Mouse (Mus musculus) adipocyte (in vitro differentiated cells): ENCODE results near the gene Tulp3.

Experiments used
- DNase-seq: peaks from one replicate; pipeline ENCODE4 v3.0.0-alpha.2; 2016; ENCODE audit warnings: low spot score

Gene Tulp3

DNA sequence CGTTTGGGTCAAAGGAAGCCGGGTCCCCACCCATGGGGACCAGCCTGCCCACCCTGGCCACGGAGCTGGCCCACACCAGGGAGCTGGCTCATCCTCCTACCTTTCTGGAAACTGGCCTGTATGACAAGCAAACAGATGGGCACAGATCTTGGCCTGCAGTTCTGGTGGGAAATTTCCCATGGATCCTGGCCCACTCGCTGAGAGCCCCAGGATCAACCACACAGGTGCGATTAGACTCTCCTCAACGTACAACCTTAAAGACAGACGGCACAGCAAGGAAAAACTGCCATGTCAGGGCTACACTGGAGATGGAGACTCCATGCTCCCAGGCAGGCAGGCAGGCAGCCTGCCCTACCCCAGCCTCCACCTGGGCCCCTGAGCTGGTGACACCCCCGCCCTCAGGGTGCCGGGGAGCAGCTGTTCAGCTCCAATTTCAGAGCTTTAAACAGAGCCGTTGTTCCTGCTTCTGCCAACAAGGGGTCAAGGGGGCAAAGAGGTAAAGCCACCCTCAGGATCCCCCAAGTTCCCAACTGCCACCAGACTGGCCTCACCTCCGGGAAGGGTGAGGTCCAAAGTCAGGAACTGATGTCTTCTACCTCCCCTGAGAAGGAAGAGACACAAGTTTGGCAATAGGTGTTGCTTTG is 58.8 kb downstream of the Tulp3 start:
- no peak for DNase-seq

DNA sequence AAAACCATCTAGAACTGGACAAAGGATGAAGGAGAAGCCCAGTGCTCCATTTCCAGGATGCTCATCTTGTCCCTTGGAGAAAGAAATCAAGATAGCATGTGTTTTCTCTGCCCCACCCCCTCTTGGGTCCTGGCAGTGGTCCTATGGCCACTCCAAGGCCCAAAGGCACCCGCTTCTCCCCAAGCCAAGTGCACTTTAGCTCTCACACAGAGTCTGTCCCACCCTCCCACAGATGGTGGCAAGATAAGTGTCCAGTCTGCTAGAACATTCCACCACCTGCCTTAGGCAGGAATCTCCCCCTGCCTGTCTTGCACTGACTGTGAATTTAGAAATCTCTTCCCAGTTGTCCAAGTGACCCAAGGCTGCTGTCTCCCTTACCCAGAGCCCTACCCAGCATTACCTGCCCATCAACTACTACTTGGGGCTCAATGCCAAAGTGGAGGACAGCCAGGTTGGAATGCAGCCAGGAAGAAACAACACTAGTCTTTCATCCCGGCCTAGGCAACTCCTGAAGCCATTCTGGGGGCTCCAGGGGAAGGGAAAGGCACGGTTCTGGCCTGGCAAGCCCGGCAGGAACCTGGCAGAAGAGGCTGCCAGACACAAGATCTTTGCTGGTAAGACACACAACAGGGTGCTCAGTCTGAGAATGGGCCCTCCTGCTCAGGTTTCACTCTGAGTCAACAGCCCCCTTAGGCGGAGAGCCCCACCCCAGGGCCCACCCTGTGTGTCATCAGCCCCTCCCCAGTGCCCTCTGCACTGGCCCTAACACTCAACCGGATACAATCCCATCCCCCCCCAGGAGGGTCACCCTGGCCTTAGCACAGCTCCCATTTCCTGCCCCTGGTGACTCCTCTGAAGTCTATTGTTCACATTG is 59.5 kb downstream of the Tulp3 start:
- DNase-seq: peak; percentile 57

DNA sequence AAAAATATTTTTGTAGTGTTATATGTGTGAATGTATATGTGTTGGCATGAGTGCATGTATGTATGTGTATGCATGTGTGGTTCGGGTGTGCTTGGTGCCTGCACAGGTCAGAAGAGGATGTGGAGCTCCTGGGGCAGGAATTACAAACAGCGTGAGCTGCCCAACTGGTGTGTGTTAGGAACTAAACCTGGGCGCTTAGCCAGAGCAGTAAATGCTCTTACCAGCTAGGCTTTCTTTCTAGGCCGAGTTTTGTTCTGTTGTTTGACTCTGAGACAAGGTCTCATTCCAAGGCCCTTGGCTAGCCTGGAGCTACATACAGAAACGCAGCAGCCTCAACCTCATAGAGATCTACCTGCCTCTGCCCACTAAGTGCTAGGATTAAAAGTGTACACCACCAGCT is 64.4 kb downstream of the Tulp3 start:
- peak; percentile 70 for DNase-seq

DNA sequence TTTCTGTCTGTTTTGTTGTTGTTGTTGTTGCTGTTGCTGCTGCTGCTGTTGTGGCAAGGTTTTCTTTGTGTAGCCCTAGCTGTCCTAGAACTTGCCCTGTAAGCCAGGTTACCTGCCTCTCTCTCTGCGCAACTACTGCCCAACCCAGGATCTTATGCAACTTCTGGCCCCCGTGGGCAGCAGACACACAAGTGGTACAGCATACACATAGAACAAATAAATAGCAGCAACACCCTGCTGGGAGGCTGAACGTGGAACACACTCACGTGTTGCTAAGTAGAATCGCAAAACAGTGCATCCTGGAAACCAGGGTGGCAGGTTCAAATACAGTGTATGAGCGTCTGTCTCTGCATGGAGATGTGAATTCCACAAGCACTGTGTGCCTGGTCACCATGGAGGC is 67.0 kb downstream of the Tulp3 start:
- no peak for DNase-seq

DNA sequence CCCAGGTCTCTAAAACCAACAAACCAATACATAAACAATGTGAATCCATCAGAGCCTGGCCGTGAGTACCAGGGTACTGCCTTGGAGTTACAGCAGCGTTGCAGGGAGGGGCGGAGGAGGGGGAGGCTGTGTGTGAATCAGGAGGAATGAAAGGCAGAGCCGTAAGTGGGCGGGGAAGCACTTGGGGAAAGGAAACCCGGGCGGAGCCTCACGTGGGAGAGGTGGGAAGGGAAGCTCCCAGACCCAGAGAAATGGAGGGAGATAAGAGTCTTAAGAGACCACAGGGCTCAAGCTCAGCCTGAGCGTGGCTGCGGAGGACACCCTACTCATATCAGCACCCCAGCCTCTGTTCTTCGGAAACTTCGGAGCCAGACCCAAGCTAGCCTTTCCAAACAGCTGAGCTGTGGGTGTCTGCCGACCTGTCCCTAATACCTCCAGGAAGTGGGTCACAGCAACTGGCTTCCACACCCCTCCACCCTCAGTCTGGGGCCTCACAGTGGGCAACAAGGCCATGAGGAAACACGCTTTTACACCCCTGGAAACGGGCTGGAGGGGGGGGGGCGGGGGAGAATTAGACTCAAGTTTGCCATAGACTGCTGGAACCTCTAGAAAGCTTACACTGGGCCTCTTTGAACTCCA is 69.7 kb downstream of the Tulp3 start:
- DNase-seq: peak; percentile 66

DNA sequence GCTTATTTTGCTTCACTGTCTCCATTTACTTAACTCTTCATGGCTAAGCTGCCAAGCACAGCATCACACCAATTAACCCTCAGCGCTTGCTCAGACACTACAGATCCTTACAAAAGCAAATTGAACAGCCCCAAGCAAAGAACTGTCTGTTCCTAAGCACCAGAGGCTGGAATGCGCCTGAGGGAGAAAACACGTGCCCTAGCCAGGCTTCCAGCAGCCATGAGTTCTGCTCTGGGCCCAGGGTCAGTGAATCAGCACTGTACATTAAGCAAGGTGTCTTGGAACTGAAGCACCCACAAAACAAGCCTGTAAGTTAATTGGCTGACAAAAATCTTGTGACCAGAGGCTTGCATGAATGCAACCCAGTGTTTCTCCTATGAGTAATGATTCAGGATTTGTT is 73.5 kb downstream of the Tulp3 start:
- peak; percentile 88 for DNase-seq

DNA sequence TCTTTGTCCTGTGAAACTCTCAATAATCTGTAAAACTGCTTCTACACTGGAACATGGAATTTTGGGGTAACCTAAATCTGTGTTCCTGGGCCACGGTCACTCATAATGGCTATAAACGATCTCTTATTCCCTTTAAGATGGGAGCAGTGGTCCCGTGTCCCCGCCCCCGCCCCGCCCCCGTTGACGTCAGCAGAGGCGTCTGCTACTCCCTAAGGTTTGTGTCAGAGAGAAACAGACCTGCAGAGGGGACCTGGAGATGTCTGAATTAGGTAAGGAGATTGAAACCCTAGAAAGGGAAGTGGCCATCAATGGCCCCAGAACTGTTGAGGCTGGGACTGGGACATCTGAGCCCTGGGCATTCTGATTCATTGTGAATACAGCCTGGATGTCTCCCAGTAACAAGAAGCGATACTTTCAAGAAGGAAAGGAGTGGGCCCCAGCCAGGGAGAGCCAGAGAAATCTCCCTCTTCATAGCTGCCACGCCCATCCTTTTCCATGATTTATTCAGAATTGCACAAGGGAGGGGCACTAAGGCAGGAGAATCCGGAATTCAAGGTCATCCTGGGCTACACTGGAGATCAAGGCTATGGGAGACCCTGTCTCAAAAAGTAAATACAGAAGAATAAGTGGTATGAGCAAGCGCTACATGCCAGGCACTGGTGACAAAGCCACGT is 75.0 kb downstream of the Tulp3 start:
- no peak for DNase-seq

DNA sequence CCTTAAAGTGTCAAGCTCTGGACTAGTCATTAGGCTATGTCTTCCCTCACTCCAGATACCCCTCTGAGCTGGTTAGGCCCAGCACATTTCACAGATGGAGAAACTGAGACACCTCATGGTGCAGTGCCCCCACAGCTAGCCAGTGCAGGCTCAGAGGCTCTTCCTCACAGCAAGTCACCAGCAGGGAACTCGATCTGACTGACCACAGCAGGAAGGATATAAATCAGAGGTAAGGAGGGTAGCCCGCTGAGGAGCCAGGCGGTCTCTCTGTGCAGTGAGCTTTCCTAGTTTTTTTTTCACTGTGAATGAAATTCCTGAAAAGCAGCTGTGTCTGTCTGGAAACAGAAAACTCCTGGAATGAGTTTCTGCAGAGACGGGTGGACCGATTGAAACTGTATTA is 76.0 kb downstream of the Tulp3 start:
- DNase-seq: no peak

DNA sequence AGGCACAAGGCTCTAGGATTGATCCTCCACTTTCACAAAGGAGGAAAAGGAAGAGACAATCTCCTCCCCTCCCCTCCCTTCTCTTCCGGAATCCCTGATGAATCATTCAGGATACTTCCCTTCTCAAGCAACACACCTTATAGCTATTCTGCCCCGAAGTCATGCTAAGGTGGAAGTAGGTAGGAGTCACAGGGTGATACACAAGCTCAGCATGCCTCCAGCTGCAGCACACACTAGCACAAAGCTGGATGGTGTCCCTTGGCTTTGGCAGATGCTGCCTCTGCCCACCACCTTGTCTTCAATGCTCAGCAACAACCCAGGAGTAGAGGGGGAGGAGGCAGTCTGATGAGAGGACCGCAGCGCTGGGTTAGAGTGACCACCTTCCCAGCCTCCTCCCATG is 76.6 kb downstream of the Tulp3 start:
- no peak for DNase-seq

DNA sequence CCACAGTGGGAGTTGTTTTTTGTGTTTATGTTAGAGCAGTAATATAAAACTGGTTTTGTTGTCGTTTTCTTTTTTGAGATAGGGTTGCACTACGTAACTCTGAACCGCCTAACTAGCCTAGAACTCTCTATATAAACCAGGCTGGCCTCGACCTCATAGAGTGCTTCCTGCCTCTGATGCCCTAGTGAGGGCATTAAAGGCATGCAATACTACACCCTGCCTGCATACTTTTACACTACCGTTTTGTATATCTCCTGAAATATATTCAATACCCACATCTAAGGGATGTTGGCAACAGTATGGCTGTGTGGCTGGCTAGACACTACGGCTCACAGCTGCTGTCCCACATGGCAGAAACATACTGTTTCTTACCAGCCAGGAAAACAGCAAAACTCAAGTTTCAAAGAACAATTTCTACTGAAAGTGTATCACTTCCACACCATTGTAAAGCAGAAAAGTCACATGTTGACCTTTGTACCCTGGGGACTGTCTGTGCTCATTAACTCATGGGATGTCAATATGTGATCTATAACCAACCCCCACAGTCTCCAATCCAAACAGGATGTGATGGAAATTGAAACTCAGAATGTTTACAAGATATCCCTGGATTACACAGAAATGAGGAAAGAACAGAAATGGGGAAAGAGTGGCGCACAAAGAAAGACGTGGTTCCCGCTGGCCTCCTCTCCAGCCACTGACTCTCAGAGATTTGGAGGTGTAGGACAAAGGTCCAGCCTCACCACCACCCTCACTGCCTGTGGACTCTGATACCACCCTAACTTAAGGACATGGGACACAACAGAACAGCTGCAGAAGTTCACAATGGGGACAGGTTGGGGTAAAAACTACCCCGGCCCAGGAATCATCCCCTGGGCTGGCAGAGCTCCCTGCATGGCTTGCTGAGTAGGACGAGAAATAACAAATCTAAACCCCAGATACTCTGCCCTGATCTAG is 78.2 kb downstream of the Tulp3 start:
- peak; percentile 69 for DNase-seq

DNA sequence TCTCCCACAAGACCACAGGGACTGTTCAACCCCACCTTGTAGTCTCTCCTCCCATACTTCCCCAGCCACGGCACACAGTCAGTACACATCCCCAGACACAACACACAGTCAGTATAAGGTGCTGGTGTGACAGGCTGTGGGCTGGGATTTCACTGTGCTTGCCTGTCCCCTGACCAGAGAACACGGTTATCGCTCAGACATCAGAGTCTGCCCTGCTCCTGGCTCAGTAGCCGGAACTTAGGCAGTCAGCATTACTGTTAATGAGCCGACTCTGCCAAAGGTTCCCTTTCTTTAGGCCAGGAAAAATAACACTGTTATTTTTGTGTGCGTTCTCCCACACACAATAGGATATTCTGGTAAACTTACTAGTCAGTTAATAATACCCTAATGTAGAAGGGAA is 79.3 kb downstream of the Tulp3 start:
- peak; percentile 78 for DNase-seq

DNA sequence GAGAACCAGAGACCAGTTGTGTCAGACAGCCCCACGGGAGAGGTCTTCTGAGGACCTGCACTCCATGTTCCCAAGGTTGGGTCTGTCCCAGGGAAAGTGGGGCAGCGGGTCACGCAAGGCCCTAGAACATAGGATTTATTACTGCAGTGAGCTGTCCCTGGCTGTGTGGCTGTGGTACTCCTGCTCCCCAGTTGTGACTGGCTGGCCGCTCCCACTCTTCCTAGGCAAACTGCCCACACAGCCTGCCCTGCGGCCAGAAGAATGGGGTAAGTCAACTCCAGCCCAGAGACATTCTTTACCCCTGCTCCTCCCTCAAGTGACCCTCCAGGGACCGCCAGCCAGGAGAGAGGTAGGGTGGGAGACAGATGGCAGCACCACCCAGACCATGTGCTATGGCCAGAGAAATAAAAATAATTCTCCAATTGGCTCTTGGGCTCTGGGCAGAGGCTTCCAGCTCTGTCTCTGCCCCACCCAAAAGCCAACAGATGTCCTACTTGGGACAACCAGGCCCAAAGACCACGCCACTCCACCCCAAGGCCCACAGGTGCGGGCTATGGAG is 80.1 kb downstream of the Tulp3 start:
- DNase-seq: peak; percentile 97

DNA sequence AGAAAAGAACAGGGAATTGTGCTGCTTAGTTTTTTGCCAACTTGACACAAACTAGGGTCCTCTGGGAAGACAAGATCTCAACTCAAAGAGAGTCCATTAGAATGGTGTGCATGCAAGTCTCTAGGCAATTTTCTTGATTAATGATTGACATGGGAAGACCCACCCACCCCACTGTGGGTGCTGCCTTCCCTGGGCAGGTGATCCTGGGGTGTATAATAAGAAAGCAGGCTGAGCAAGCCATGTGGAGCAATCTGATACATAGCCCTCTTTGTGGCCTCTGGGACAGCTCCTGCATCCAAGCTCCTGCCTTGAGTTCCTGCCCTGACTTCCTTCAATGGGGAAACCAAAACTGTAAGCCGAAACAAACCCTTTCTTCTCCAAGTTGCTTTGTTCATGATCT is 82.1 kb downstream of the Tulp3 start:
- no peak for DNase-seq

DNA sequence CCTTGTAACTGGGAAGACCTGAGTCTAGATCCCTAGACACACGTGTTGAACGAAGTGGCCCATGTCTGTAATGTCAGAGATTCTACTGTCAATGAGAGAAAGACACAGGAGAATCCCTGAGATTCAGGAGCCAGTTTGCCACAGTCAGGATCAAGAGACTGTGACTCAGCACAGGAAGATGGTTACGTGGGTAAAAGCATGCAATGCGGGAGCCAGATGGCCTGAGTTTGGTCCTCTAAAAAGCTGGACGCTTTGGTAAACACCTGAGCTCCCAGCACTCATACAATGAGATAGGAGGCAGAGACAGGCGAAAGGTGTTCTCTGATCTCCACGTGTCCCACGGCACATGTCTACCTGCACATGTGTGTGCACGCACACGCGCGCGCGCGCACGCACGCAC is 82.9 kb downstream of the Tulp3 start:
- no peak for DNase-seq
